Mouse (Mus musculus): ENCODE results near the gene Golga1. TPM values are rescaled to one million over a fixed set of nuclear protein-coding genes. Genes with fewer than 3 reads are reported as not detected.
"Not testable (repeated sequence)": the region's sequence is repeated elsewhere in the genome, so short reads cannot be mapped to it uniquely, and the experiment has no call there.

Golga1 gene
- 24.8 and 24.9 TPM in 2 replicates for polyA plus RNA-seq (2016; fragmentation: Nextera tagmentation; extraction: Ambion mirVana)

DNA sequence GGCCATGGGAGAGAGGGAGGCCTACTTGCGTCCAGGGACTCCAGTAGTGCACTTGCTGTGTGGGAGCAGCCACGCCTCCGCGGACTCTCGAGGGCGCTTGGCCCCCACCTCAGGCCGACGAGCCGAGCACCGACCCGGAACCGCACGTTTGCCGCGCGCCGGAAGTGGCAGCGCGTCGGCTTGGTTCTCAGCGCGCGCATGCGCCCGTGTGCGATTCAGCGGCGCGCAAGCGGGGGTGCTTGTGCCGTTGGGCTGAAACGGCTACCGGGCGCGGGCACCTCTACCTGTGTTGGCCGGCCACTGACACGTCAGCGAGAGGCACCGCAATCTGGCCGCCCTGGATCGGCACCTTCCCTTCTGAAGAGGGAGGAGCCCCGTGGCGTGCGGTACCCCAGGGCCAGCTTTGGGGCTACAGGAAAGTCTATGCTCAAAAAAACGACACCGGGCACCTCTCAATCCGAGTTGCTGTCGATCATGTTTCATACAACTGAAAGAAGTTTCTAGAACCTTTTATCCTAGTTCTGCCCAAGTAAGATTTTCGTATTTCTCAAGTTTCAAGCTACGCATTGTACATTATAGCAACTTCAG, at the start of gene Golga1:
TSS of gene Golga1 (minus strand) at position 142 of the 588 bp plus-strand sequence.
- Histone ChIP-seq H3K27ac (replicated peaks) (peak within 1 kb of the TSS; percentile 94), H3K4me3 (peak within 1 kb of the TSS; percentile 92), H3K36me3 (replicated peaks) (peaks cover 29% of the 10 kb centered on the region), H3K4me1 (peaks cover 13% of the 10 kb centered on the region), H3K9me3 (no peaks in the 10 kb centered on the region), H3K27me3 (replicated peaks; ENCODE audit: low read depth, poor library complexity, severe bottlenecking) (no peaks in the 10 kb centered on the region)
- WGBS, result under 1% methylated on average over 50 of the region's 50 CpGs
- DNase-seq (ENCODE audit: low spot score), result peak; percentile 93

DNA sequence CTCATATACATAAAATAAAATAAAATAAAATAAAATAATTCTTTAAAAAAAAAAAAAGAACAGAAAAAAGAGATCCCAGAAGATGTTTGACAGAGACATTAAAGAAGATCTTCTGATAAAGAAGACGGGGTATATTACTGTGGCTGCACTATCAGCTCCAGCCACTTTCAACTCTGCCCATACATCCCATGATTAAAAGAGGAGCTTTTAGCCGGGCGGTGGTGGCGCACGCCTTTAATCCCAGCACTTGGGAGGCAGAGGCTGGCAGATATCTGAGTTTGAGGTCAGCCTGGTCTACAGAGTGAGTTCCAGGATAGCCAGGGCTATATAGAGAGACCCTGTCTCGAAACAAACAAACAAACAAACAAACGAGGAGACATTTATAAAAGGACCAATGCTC, 48.8 kb upstream of the Golga1 start:
- H3K27ac ChIP-seq (replicated peaks), result no peak overlapping the region
- no peak for DNase-seq (ENCODE audit: low spot score)
- H3K4me3 ChIP-seq, result no peak overlapping the region
- WGBS, result 94% methylated on average over 7 of the region's 7 CpGs
- no peaks in the 10 kb centered on the region for H3K9me3 ChIP-seq
- H3K4me1 ChIP-seq, result no peaks in the 10 kb centered on the region
- peaks cover 82% of the 10 kb centered on the region for H3K36me3 ChIP-seq (replicated peaks)
- H3K27me3 ChIP-seq (replicated peaks; ENCODE audit: low read depth, poor library complexity, severe bottlenecking), result no peaks in the 10 kb centered on the region

DNA sequence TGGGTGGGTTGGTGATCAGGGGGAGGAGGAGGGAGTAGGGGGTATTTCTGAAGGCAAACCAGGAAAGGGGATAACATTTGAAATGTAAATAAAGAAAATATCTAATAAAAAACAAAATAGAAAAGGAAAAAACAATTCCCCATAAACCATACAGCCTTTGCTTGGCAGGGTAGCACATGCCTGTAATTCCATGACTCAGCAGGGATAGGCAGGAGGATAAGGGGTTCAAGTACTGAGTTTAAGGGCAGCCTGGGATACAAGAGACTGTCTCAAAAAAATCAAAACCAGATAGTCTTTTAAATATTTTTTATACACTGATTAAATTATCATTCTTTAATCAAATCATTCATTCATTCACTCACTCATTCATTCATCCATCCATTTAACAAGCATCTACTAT, 45.2 kb upstream of the Golga1 start:
- Histone ChIP-seq H3K36me3 (replicated peaks) (peaks cover 78% of the 10 kb centered on the region), H3K27ac (replicated peaks) (no peak overlapping the region), H3K4me3 (no peak overlapping the region), H3K9me3 (no peaks in the 10 kb centered on the region), H3K27me3 (replicated peaks; ENCODE audit: low read depth, poor library complexity, severe bottlenecking) (no peaks in the 10 kb centered on the region), H3K4me1 (no peaks in the 10 kb centered on the region)
- no peak for DNase-seq (ENCODE audit: low spot score)

DNA sequence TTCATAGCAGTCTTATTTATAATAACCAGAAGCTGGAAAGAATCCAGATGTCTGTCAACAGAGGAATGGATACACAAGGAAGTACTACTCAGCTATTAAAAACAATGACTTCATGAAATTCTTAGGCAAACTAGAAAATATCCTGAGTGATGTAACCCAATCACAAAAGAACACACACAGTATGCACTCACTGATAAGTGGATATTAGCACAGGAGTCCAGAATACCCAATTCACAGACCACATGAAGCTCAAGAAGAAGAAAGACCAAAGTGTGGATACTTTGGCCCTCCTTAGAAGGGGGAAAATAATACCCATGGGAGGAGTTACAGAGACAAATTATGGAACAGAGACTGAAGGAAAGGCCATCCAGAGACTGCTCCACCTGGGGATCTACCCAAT, 44.4 kb upstream of the Golga1 start:
- not testable (repeated sequence) for H3K4me3 ChIP-seq; H3K4me1 ChIP-seq; H3K27me3 ChIP-seq (replicated peaks; ENCODE audit: low read depth, poor library complexity, severe bottlenecking); DNase-seq (ENCODE audit: low spot score); H3K27ac ChIP-seq (replicated peaks); H3K9me3 ChIP-seq
- H3K36me3 ChIP-seq (replicated peaks), result peaks cover 79% of the 10 kb centered on the region

DNA sequence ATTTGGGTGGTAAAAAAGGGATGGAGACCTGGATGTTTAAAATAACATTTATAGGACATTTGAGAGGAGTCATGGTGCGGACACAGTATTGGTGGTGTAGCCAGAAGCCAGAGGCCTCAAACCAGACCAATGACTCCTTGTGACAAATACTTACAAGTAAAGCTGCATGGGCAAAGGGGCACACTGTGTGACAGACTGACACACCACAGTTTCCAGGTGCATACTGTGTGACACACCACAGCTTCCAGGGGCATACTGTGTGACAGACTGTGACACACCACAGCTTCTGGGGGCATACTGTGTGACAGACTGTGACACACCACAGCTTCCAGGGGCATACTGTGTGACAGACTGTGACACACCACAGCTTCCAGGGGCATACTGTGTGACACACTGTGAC, 34.6 kb upstream of the Golga1 start:
- H3K27me3 ChIP-seq (replicated peaks; ENCODE audit: low read depth, poor library complexity, severe bottlenecking); H3K4me1 ChIP-seq; H3K9me3 ChIP-seq; H3K4me3 ChIP-seq; DNase-seq (ENCODE audit: low spot score); H3K27ac ChIP-seq (replicated peaks): not testable (repeated sequence)
- H3K36me3 ChIP-seq (replicated peaks), result peaks cover 75% of the 10 kb centered on the region
- 93% methylated on average over 1 of the region's 1 CpGs for WGBS

DNA sequence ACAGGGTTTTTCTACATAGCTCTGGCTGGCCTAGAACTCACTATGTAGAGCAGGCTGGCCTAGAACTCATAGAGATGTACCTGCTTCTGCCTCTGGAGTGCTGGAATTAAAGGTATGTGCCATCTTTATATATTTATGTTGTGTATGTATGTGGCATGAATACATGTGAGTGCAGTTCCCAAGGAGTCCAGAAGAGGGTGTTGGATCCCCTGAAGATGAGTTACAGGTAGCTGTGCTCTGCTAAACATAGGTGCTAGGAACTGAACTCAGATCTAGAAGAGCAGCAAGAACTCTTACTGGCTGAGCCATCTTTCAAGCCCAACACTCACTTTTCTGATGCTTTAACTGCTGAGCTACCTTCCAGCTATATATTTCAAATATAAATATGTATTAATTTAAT, 32.7 kb upstream of the Golga1 start:
- Histone ChIP-seq H3K36me3 (replicated peaks) (peaks cover 66% of the 10 kb centered on the region), H3K27ac (replicated peaks) (no peak overlapping the region), H3K27me3 (replicated peaks; ENCODE audit: low read depth, poor library complexity, severe bottlenecking) (no peaks in the 10 kb centered on the region), H3K4me3 (no peak overlapping the region), H3K4me1 (no peaks in the 10 kb centered on the region), H3K9me3 (no peaks in the 10 kb centered on the region)
- DNase-seq (ENCODE audit: low spot score), result no peak

DNA sequence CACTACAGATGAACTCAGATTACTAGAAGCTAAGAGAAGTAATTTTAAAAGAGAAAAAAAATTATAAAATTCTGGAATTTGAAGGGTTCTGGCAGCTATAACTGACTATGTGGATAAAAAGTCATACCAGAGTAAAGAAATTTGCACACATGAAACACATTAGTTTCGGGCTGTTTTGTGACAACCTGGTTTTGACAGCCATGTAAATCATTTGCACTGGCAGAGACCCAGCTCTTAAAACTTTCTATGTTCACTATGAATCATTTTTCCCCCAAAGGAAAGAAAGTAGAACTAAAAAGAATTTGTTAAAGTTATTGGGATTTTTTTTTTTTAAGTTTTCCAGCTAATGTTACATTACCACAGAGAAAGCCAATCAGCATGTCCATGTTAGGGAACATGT, 26.6 kb upstream of the Golga1 start:
- Histone ChIP-seq H3K9me3 (no peaks in the 10 kb centered on the region), H3K4me3 (no peak overlapping the region), H3K4me1 (no peaks in the 10 kb centered on the region), H3K36me3 (replicated peaks) (peaks cover 56% of the 10 kb centered on the region), H3K27ac (replicated peaks) (no peak overlapping the region), H3K27me3 (replicated peaks; ENCODE audit: low read depth, poor library complexity, severe bottlenecking) (no peaks in the 10 kb centered on the region)
- DNase-seq (ENCODE audit: low spot score), result no peak
- 88% methylated on average over 1 of the region's 1 CpGs for WGBS

DNA sequence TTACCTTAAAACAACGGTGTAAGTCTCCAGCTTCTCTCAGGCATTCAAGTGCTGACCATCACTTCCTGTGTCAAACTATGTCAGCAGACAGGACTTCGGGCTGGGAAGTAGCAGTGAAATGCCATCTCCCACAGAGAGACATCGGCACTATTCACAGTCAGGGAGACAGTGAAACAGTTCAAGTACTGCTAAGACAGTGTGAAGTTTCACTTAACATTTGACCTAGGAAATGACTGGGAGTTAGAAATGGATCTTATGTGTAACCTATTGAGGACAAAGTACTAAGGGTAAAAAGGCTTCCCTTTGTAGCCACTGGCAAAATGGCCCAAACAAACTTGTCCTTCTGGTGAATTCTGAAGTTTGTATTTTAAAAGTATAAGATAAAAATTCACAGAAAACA, 17.4 kb upstream of the Golga1 start:
- 81% methylated on average over 3 of the region's 3 CpGs for WGBS
- Histone ChIP-seq H3K27ac (replicated peaks) (no peak overlapping the region), H3K4me3 (no peak overlapping the region), H3K27me3 (replicated peaks; ENCODE audit: low read depth, poor library complexity, severe bottlenecking) (no peaks in the 10 kb centered on the region), H3K4me1 (no peaks in the 10 kb centered on the region), H3K36me3 (replicated peaks) (peaks cover 78% of the 10 kb centered on the region), H3K9me3 (no peaks in the 10 kb centered on the region)
- DNase-seq (ENCODE audit: low spot score), result no peak

DNA sequence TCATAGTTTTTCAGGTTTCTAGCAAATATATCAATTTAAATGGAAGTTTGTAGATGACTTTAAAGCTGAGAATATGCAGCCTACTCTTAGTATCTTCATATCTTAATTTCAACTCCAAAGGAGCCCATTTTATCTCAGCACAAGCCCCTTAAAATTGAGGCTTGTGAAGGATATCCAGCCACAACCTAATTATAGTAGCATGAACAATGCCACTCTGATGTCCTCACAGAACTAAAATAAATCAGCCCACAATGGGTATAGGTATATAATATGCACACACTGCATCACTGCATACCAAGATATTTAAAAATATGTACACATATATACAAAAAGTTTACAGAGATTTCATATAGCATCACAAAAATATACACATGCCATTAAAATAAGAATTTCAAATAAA, 5.3 kb upstream of the Golga1 start:
- DNase-seq (ENCODE audit: low spot score), result no peak
- H3K4me3 ChIP-seq, result no peak overlapping the region
- no peaks in the 10 kb centered on the region for H3K9me3 ChIP-seq
- H3K4me1 ChIP-seq, result no peaks in the 10 kb centered on the region
- no peaks in the 10 kb centered on the region for H3K27me3 ChIP-seq (replicated peaks; ENCODE audit: low read depth, poor library complexity, severe bottlenecking)
- 0 out of 2 replicates have a peak, but pooled peaks cover under 1% of the 10 kb centered on the region for H3K36me3 ChIP-seq (replicated peaks)
- H3K27ac ChIP-seq (replicated peaks), result no peak overlapping the region

DNA sequence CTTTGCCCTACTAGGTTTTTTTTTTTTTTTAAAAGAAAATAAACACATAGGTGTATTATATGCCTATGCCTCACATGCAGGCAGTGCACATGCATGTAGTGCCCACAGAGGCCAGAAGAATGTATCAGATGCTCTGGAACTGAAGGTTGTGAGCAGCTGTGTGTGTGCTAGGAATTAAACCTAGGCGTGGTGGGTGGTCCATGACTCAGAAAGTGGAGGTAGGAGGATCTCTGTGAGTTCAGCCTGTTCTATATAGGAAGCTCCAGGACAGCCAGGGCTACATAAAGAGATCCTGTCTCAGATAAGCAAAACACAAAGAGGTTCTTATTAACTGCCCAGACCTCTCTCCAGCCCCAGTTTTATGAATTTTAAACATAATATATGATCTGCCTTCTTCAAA, 3.8 kb upstream of the Golga1 start:
- Histone ChIP-seq H3K9me3 (no peaks in the 10 kb centered on the region), H3K4me3 (no peak overlapping the region), H3K4me1 (peaks cover 11% of the 10 kb centered on the region), H3K27me3 (replicated peaks; ENCODE audit: low read depth, poor library complexity, severe bottlenecking) (no peaks in the 10 kb centered on the region), H3K36me3 (replicated peaks) (no peaks in the 10 kb centered on the region), H3K27ac (replicated peaks) (no peak overlapping the region)
- 57% methylated on average over 1 of the region's 1 CpGs for WGBS
- DNase-seq (ENCODE audit: low spot score), result no peak

DNA sequence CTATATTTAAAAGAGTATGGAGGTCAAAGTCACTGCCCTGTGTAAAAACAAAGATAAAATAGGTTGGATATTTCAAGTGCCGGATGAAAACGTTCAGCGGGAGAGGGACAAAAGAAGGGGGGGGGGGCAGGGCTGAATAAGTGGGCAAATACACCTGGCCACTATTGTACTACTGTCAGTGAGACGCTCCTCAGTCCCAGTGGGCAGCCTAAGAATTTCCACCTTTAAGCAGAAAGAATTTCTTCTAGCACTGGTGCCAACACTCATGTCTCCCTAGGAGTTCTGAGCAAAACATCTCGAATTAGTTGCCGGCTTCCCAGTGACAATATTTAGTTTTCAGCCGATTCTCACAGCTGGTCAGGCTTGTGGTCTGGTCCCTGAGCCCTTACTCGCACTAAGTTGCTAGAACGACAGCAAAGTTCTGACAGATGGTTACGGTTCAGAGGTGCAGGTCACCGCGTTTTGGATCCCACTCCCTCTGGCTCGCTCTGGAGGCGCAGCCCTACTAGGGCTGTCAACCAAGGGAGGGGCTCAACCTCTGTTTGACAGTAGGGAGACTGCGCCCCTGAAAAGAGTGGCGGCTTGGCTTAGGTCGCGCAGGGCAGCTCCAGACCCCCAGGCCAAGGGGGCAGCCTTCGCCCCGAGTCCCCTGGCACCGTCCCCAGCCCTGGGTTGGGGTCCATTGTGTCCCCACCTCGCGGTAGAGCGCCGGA, 498 bp downstream of the Golga1 start:
- 7% methylated on average over 25 of the region's 25 CpGs for WGBS
- peak overlapping the region; percentile 94 for H3K27ac ChIP-seq (replicated peaks)
- DNase-seq (ENCODE audit: low spot score), result no peak

DNA sequence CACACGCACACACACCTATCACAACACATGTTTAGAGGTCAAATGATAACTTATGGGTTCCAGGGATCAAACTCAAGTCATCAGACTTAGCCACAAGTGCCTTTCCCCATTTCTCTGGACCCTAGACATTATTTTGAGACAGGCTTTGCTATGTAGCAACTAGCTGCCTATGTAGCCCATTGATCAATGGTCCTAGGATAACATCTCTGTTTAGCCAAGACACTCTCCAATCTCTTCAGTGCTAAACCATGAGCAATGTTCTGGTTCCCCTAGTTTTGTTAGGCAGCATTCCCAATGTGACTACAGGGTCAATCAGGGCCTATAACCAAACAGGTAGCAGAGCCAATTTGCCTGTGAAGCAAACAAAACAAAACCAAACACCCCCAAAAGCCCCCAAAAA, 16.8 kb downstream of the Golga1 start:
- peaks cover 94% of the 10 kb centered on the region for H3K36me3 ChIP-seq (replicated peaks)
- H3K27me3 ChIP-seq (replicated peaks; ENCODE audit: low read depth, poor library complexity, severe bottlenecking), result no peaks in the 10 kb centered on the region

More for the DNA sequence above, 498 bp downstream of the Golga1 start:
- no peaks in the 10 kb centered on the region for H3K27me3 ChIP-seq (replicated peaks; ENCODE audit: low read depth, poor library complexity, severe bottlenecking)
- H3K36me3 ChIP-seq (replicated peaks), result peaks cover 35% of the 10 kb centered on the region
- H3K4me1 ChIP-seq, result peaks cover 13% of the 10 kb centered on the region
- H3K9me3 ChIP-seq, result no peaks in the 10 kb centered on the region
- H3K4me3 ChIP-seq, result peak overlapping the region; percentile 92

DNA sequence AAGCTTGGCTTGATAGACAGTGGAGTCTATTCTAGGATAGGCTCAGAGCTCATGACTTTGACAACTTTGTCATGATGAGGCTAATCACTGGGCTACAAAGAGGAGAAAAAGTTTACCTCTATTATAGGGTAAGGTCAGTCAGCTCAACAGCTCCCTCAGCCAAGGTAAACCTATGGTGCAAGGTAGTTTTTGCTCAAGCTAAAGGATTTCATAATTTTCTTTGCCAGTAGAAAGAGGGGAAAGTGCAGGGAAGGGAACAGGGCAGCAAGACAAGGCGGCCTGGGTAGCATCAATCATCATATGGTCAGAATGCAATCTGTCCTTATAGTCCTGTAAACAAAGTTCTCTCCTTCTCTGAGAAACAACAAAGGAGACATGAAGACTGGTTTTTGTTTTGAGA, 25.1 kb downstream of the Golga1 start:
- Histone ChIP-seq H3K27me3 (replicated peaks; ENCODE audit: low read depth, poor library complexity, severe bottlenecking) (no peaks in the 10 kb centered on the region), H3K9me3 (no peaks in the 10 kb centered on the region), H3K27ac (replicated peaks) (no peak overlapping the region), H3K36me3 (replicated peaks) (peaks cover 87% of the 10 kb centered on the region), H3K4me1 (no peaks in the 10 kb centered on the region), H3K4me3 (no peak overlapping the region)
- no peak for DNase-seq (ENCODE audit: low spot score)
- 93% methylated on average over 1 of the region's 1 CpGs for WGBS

More for the DNA sequence above, 16.8 kb downstream of the Golga1 start:
- Histone ChIP-seq H3K4me3 (no peak overlapping the region), H3K9me3 (no peaks in the 10 kb centered on the region), H3K27ac (replicated peaks) (no peak overlapping the region), H3K4me1 (no peaks in the 10 kb centered on the region)
- WGBS, result 93% methylated on average over 1 of the region's 1 CpGs
- no peak for DNase-seq (ENCODE audit: low spot score)

Measured in embryonic facial prominence, embryonic 10.5 days (tissue).